Mouse (Mus musculus): Measurements from ENCODE around the gene Nipsnap2. TPM values are rescaled to one million over a fixed set of nuclear protein-coding genes. Genes with fewer than 3 reads are reported as not detected.
"Not testable (repeated sequence)": the region's sequence is repeated elsewhere in the genome, so short reads cannot be mapped to it uniquely, and the experiment has no call there.

The Nipsnap2 gene
- polyA plus RNA-seq (2015; fragmentation: Nextera tagmentation; extraction: Ambion mirVana) = 87.1 and 92.5 TPM in 2 replicates

GRCm38 (mm10) chr5:129724834-129725773 is at the start of gene Nipsnap2:
Nipsnap2 (plus strand) TSS chr5:129725063.
- WGBS = under 1% methylated on average over 86 of the region's 93 CpGs
- peak within 1 kb of the TSS; percentile 99 for H3K27ac ChIP-seq (replicated peaks)

GRCm38 (mm10) chr5:129685141-129685540 is 39.7 kb upstream of the Nipsnap2 start:
- H3K9me3 ChIP-seq (ENCODE audit: control insufficient read depth, low read length); H3K36me3 ChIP-seq (ENCODE audit: control insufficient read depth, insufficient read depth, low read length); DNase-seq (ENCODE audit: low spot score); H3K4me1 ChIP-seq (replicated peaks; ENCODE audit: control insufficient read depth, insufficient read depth); H3K9ac ChIP-seq (ENCODE audit: low read length); H3K27ac ChIP-seq (replicated peaks); H3K27me3 ChIP-seq (ENCODE audit: control insufficient read depth, insufficient read depth, low read length); H3K4me2 ChIP-seq (replicated peaks; ENCODE audit: low read depth); H3K4me3 ChIP-seq (ENCODE audit: low read depth, low read length); ATAC-seq (ENCODE audit: low FRiP score, low TSS enrichment): not testable (repeated sequence)
- WGBS = 87% methylated on average over 5 of the region's 5 CpGs

More at GRCm38 (mm10) chr5:129724834-129725773, at the start of gene Nipsnap2:
- DNase-seq (ENCODE audit: low spot score) = peak; percentile 92
- no peaks in the 10 kb centered on the region for H3K9me3 ChIP-seq (ENCODE audit: control insufficient read depth, low read length)
- no peak for TF ChIP-seq EP300 (optimal IDR thresholded peaks at IDR 0.05)
- peak; percentile 98 for TF ChIP-seq CTCF (IDR thresholded peaks at IDR 0.05; ENCODE audit: low read depth)
- no peaks in the 10 kb centered on the region for H3K27me3 ChIP-seq (ENCODE audit: control insufficient read depth, insufficient read depth, low read length)
- peak within 1 kb of the TSS; percentile 63 for H3K4me2 ChIP-seq (replicated peaks; ENCODE audit: low read depth)
- H3K4me3 ChIP-seq (ENCODE audit: low read depth, low read length) = peak within 1 kb of the TSS; percentile 86
- peaks cover 4% of the 10 kb centered on the region; the same call in 1 of the 2 replicates for H3K4me1 ChIP-seq (replicated peaks; ENCODE audit: control insufficient read depth, insufficient read depth)
- peak; percentile 95 for ATAC-seq (ENCODE audit: low FRiP score, low TSS enrichment)
- H3K36me3 ChIP-seq (ENCODE audit: control insufficient read depth, insufficient read depth, low read length) = no peaks in the 10 kb centered on the region
- H3K9ac ChIP-seq (ENCODE audit: low read length) = peak within 1 kb of the TSS; percentile 97

- Histone ChIP-seq H3K4me2 (replicated peaks; ENCODE audit: low read depth) (no peak overlapping the region), H3K36me3 (ENCODE audit: control insufficient read depth, insufficient read depth, low read length) (no peaks in the 10 kb centered on the region), H3K9me3 (ENCODE audit: control insufficient read depth, low read length) (no peaks in the 10 kb centered on the region), H3K9ac (ENCODE audit: low read length) (no peak overlapping the region), H3K4me1 (replicated peaks; ENCODE audit: control insufficient read depth, insufficient read depth) (no peaks in the 10 kb centered on the region), H3K27me3 (ENCODE audit: control insufficient read depth, insufficient read depth, low read length) (no peaks in the 10 kb centered on the region), H3K27ac (replicated peaks) (no peak overlapping the region), H3K4me3 (ENCODE audit: low read depth, low read length) (no peak overlapping the region)
- ATAC-seq (ENCODE audit: low FRiP score, low TSS enrichment) (no peak), DNase-seq (ENCODE audit: low spot score) (no peak)
- no peak for TF ChIP-seq EP300 (optimal IDR thresholded peaks at IDR 0.05)
- TF ChIP-seq CTCF (IDR thresholded peaks at IDR 0.05; ENCODE audit: low read depth) = no peak
- 77% methylated on average over 7 of the region's 7 CpGs for WGBS
Observed at GRCm38 (mm10) chr5:129687621-129688020, 37.2 kb upstream of the Nipsnap2 start.

- H3K9me3 ChIP-seq (ENCODE audit: control insufficient read depth, low read length) = no peaks in the 10 kb centered on the region
- no peak overlapping the region for H3K4me3 ChIP-seq (ENCODE audit: low read depth, low read length)
- TF ChIP-seq EP300 (optimal IDR thresholded peaks at IDR 0.05) = no peak
- no peak overlapping the region for H3K27ac ChIP-seq (replicated peaks)
- no peak overlapping the region for H3K4me2 ChIP-seq (replicated peaks; ENCODE audit: low read depth)
- no peak overlapping the region for H3K9ac ChIP-seq (ENCODE audit: low read length)
- no peaks in the 10 kb centered on the region for H3K36me3 ChIP-seq (ENCODE audit: control insufficient read depth, insufficient read depth, low read length)
- DNase-seq (ENCODE audit: low spot score) (no peak), ATAC-seq (ENCODE audit: low FRiP score, low TSS enrichment) (no peak)
- whole genome bisulfite sequencing = 63% methylated on average over 3 of the region's 3 CpGs
- H3K27me3 ChIP-seq (ENCODE audit: control insufficient read depth, insufficient read depth, low read length) = no peaks in the 10 kb centered on the region
- H3K4me1 ChIP-seq (replicated peaks; ENCODE audit: control insufficient read depth, insufficient read depth) = no peaks in the 10 kb centered on the region
Observed at GRCm38 (mm10) chr5:129690528-129690927, 34.3 kb upstream of the Nipsnap2 start.

GRCm38 (mm10) chr5:129700506-129700905 is 24.4 kb upstream of the Nipsnap2 start:
- Histone ChIP-seq H3K4me1 (replicated peaks; ENCODE audit: control insufficient read depth, insufficient read depth) (no peaks in the 10 kb centered on the region), H3K27ac (replicated peaks) (no peak overlapping the region), H3K36me3 (ENCODE audit: control insufficient read depth, insufficient read depth, low read length) (no peaks in the 10 kb centered on the region), H3K4me3 (ENCODE audit: low read depth, low read length) (no peak overlapping the region), H3K9ac (ENCODE audit: low read length) (no peak overlapping the region), H3K9me3 (ENCODE audit: control insufficient read depth, low read length) (no peaks in the 10 kb centered on the region), H3K27me3 (ENCODE audit: control insufficient read depth, insufficient read depth, low read length) (no peaks in the 10 kb centered on the region), H3K4me2 (replicated peaks; ENCODE audit: low read depth) (no peak overlapping the region)
- TF ChIP-seq EP300 (optimal IDR thresholded peaks at IDR 0.05) (no peak), CTCF (IDR thresholded peaks at IDR 0.05; ENCODE audit: low read depth) (no peak)
- 41% methylated on average over 2 of the region's 2 CpGs for WGBS
- ATAC-seq (ENCODE audit: low FRiP score, low TSS enrichment) = no peak
- DNase-seq (ENCODE audit: low spot score) = no peak

- H3K9me3 ChIP-seq (ENCODE audit: control insufficient read depth, low read length) = no peaks in the 10 kb centered on the region
- WGBS = 65% methylated on average over 1 of the region's 1 CpGs
Observed at GRCm38 (mm10) chr5:129701706-129702105, 23.2 kb upstream of the Nipsnap2 start.

More at GRCm38 (mm10) chr5:129701706-129702105, 23.2 kb upstream of the Nipsnap2 start:
- ATAC-seq (ENCODE audit: low FRiP score, low TSS enrichment) (no peak), DNase-seq (ENCODE audit: low spot score) (no peak)
- H3K4me3 ChIP-seq (ENCODE audit: low read depth, low read length) = no peak overlapping the region
- no peak overlapping the region for H3K9ac ChIP-seq (ENCODE audit: low read length)
- H3K36me3 ChIP-seq (ENCODE audit: control insufficient read depth, insufficient read depth, low read length) = no peaks in the 10 kb centered on the region
- H3K4me1 ChIP-seq (replicated peaks; ENCODE audit: control insufficient read depth, insufficient read depth) = no peaks in the 10 kb centered on the region
- no peak overlapping the region for H3K4me2 ChIP-seq (replicated peaks; ENCODE audit: low read depth)
- no peaks in the 10 kb centered on the region for H3K27me3 ChIP-seq (ENCODE audit: control insufficient read depth, insufficient read depth, low read length)
- TF ChIP-seq EP300 (optimal IDR thresholded peaks at IDR 0.05) (no peak), CTCF (IDR thresholded peaks at IDR 0.05; ENCODE audit: low read depth) (no peak)
- no peak overlapping the region for H3K27ac ChIP-seq (replicated peaks)

All from stomach, postnatal 0 days (tissue).